Mouse (Mus musculus) myocyte (in vitro differentiated cells): ENCODE results near the gene Ppp1r35.

Experiments
- E2F4 ChIP-seq: IDR thresholded peaks from one replicate; pipeline ENCODE4 v1.6.1; 2011; ENCODE audit warnings: mild to moderate bottlenecking, control low read depth, moderate library complexity; ENCODE audit not compliant: insufficient read depth
- MAX ChIP-seq: IDR thresholded peaks from one replicate; pipeline ENCODE4 v1.6.1; 2011; ENCODE audit warnings: low read depth, mild to moderate bottlenecking, control low read depth
- MYOD1 ChIP-seq, 3 experiments: IDR thresholded peaks; one replicate each; pipeline ENCODE4 v1.6.1; 2011; ENCODE audit warnings: control low read depth in 2 of 3, low read depth in 2 of 3, mild to moderate bottlenecking in 2 of 3, moderate library complexity in 1 of 3; ENCODE audit not compliant: insufficient read length in 2 of 3, control insufficient read depth in 1 of 3
- MYOG ChIP-seq, 3 experiments: IDR thresholded peaks; one replicate each; pipeline ENCODE4 v1.6.1; 2011; ENCODE audit warnings: control low read depth in 2 of 3, low read depth in 2 of 3, mild to moderate bottlenecking in 2 of 3; ENCODE audit not compliant: insufficient read length in 2 of 3, control insufficient read depth in 1 of 3, insufficient read depth in 1 of 3
- POLR2A ChIP-seq: IDR thresholded peaks from one replicate; pipeline ENCODE4 v1.6.1; 2011; ENCODE audit warnings: low read depth, mild to moderate bottlenecking, control low read depth, moderate library complexity; ENCODE audit not compliant: insufficient read length
- POLR2AphosphoS2 ChIP-seq: IDR thresholded peaks from one replicate; pipeline ENCODE4 v1.6.1; 2011; ENCODE audit warnings: low read depth, control low read depth; ENCODE audit not compliant: insufficient read length
- REST ChIP-seq: IDR thresholded peaks from one replicate; pipeline ENCODE4 v1.6.1; 2011; ENCODE audit warnings: mild to moderate bottlenecking, control low read depth, moderate library complexity; ENCODE audit not compliant: insufficient read depth, insufficient read length
- SRF ChIP-seq: IDR thresholded peaks from one replicate; pipeline ENCODE4 v1.6.1; 2011; ENCODE audit warnings: low read depth; ENCODE audit not compliant: control insufficient read depth, insufficient read length
- TCF12 ChIP-seq: IDR thresholded peaks from one replicate; pipeline ENCODE4 v1.6.1; 2011; ENCODE audit warnings: mild to moderate bottlenecking, control low read depth; ENCODE audit not compliant: poor library complexity, insufficient read depth, severe bottlenecking
- USF1 ChIP-seq: IDR thresholded peaks from one replicate; pipeline ENCODE4 v1.6.1; 2011; ENCODE audit warnings: low read depth, mild to moderate bottlenecking, control low read depth, moderate library complexity

- no peak for TF ChIP-seq POLR2A
- no peak for TF ChIP-seq REST
- TF ChIP-seq USF1: no peak
- TF ChIP-seq TCF12: no peak
- TF ChIP-seq POLR2AphosphoS2: no peak
- no peak for TF ChIP-seq E2F4
- TF ChIP-seq MAX: no peak
- no peak for TF ChIP-seq MYOD1 (IDR thresholded peaks at IDR 0.05; ENCODE audit: control insufficient read depth in 1 of 3, insufficient read length in 2 of 3, low read depth in 2 of 3)
- no peak for TF ChIP-seq SRF
- TF ChIP-seq MYOG (IDR thresholded peaks at IDR 0.05; ENCODE audit: control insufficient read depth in 1 of 3, insufficient read depth in 1 of 3, insufficient read length in 2 of 3, low read depth in 2 of 3): no peak
These were observed 41.2 kb upstream of the Ppp1r35 start for GRCm38 (mm10) chr5:137737400-137737940.
